Mouse (Mus musculus) G1E (cell line): ENCODE data around the gene Itprid1.

Experiments used
- CTCF ChIP-seq: IDR thresholded peaks from 2 replicates; pipeline ENCODE4 v1.5.1; 2012; ENCODE audit warnings: low read depth, low read length, inconsistent platforms, mixed read lengths
- GATA1 ChIP-seq: IDR thresholded peaks from 2 replicates; pipeline ENCODE4 v1.6.1; 2012; ENCODE audit warnings: borderline replicate concordance, low read length, inconsistent platforms, mixed read lengths
- GATA2 ChIP-seq: IDR thresholded peaks from 2 replicates; pipeline ENCODE4 v1.6.1; 2012; ENCODE audit warnings: low read depth, low read length, inconsistent platforms, borderline replicate concordance

DNA sequence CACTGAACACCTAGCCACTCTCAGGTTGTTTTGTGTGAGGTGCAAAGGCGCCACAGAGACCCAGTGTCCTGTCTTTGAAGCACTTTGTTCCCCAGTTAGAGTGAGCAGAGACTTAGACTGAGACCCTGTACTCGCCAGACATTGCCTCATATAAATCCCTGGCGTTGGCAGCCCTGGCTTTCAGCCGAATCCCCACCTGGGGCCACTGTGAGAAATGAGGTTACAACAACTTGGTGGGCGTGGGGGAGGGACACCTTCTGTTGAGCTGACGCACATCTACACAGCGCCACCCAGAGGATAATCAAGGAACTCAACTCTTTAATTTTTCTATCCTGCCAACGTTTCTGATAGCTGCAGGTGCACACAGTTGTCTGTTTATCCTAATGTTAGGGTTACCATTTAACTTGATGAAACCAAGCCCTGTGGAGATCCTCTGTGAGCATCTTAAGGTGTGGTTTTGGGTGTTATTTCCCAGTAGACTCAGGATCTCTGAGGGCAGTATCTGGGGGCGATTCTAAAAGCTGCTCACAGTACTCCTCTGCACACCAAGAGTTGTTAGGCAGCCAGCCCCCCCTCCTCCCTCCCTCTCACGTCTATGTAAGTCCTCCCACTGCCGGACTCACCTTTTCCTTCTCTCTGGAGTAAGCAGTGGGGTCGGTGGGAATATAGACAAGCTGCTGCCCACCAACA is 32.6 kb upstream of the Itprid1 start:
- TF ChIP-seq CTCF: no peak
- no peak for TF ChIP-seq GATA1
- TF ChIP-seq GATA2: no peak
